Mouse (Mus musculus): ENCODE results near the gene Cntf. TPM values are rescaled to one million over a fixed set of nuclear protein-coding genes. Genes with fewer than 3 reads are reported as not detected.

The Cntf gene
- polyA plus RNA-seq, 1 experiment = 3.8 TPM

DNA sequence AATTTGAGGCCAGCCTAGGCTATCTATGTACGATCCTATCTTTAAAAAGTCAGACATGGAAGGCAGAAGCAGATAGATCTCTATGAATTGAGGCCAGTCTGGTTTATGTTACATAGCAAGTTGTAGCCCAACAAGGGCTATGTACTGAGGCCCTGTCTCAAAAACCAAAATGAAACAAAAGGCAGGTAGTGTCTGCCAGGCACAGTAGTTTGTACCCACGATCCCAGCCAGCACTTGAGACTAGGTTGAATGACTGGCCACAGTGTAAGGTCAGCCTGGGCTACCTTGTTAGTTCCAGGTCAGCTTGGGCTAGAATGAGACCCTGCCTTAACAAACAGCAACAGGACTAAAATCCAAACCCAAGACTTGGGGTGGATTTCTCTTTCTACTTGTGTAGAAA is 35.2 kb upstream of the Cntf start:
- H3K27ac ChIP-seq (ENCODE audit: insufficient read depth, low read length) = no peak overlapping the region
- H3K4me1 ChIP-seq (ENCODE audit: control insufficient read depth, insufficient read depth, low read length) = no peaks in the 10 kb centered on the region
- TF ChIP-seq POLR2A (IDR thresholded peaks at IDR 0.05; ENCODE audit: borderline replicate concordance, insufficient read depth, low read length) (no peak), CTCF (IDR thresholded peaks at IDR 0.05; ENCODE audit: borderline replicate concordance, insufficient read depth, low read depth, low read length) (no peak)
- no peaks in the 10 kb centered on the region for H3K27me3 ChIP-seq (ENCODE audit: control insufficient read depth, insufficient read depth, low read length)
- DNase-seq = no peak
- 70% methylated on average over 2 of the region's 2 CpGs for WGBS
- H3K4me3 ChIP-seq (replicated peaks; ENCODE audit: insufficient read depth, low read depth, low read length) = no peak overlapping the region

- 91% methylated on average over 3 of the region's 3 CpGs for WGBS
These were observed 33.6 kb upstream of the Cntf start for GRCm38 (mm10) chr19:12799081-12799480.

DNA sequence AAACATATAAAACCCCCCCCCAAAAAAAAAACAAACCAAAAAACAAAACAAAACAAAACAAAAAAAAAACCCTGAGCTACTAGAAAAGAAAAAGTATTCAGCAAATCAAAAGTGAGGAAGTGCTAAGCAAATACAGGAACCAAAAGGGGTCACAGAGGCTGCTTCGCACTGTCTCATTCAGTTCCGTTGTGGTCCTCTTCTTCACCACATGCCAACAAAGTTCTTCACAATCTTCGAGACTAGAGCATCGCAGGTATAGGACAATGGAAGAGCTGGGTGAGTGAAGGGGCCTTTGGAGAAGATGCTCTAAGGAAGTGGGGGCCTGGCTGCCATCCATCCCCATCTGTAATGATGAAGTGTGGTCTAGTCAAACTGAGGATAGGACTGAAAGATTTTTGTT is 33.0 kb upstream of the Cntf start:
- Histone ChIP-seq H3K27me3 (ENCODE audit: control insufficient read depth, insufficient read depth, low read length) (no peaks in the 10 kb centered on the region), H3K4me3 (replicated peaks; ENCODE audit: insufficient read depth, low read depth, low read length) (no peak overlapping the region), H3K27ac (ENCODE audit: insufficient read depth, low read length) (no peak overlapping the region), H3K4me1 (ENCODE audit: control insufficient read depth, insufficient read depth, low read length) (no peaks in the 10 kb centered on the region)
- DNase-seq = peak in 1 of 2 experiments; percentile 8
- 75% methylated on average over 4 of the region's 4 CpGs for WGBS
- TF ChIP-seq CTCF (IDR thresholded peaks at IDR 0.05; ENCODE audit: borderline replicate concordance, insufficient read depth, low read depth, low read length) (no peak), POLR2A (IDR thresholded peaks at IDR 0.05; ENCODE audit: borderline replicate concordance, insufficient read depth, low read length) (no peak)

More at GRCm38 (mm10) chr19:12799081-12799480, 33.6 kb upstream of the Cntf start:
- Histone ChIP-seq H3K4me3 (replicated peaks; ENCODE audit: insufficient read depth, low read depth, low read length) (no peak overlapping the region), H3K4me1 (ENCODE audit: control insufficient read depth, insufficient read depth, low read length) (no peaks in the 10 kb centered on the region), H3K27me3 (ENCODE audit: control insufficient read depth, insufficient read depth, low read length) (no peaks in the 10 kb centered on the region), H3K27ac (ENCODE audit: insufficient read depth, low read length) (no peak overlapping the region)
- TF ChIP-seq CTCF (IDR thresholded peaks at IDR 0.05; ENCODE audit: borderline replicate concordance, insufficient read depth, low read depth, low read length) (no peak), POLR2A (IDR thresholded peaks at IDR 0.05; ENCODE audit: borderline replicate concordance, insufficient read depth, low read length) (no peak)
- no peak for DNase-seq

- Histone ChIP-seq H3K4me3 (replicated peaks; ENCODE audit: insufficient read depth, low read depth, low read length) (peak overlapping the region; percentile 87), H3K27me3 (ENCODE audit: control insufficient read depth, insufficient read depth, low read length) (no peaks in the 10 kb centered on the region), H3K27ac (ENCODE audit: insufficient read depth, low read length) (no peak overlapping the region; the same call in 1 of the 2 replicates), H3K4me1 (ENCODE audit: control insufficient read depth, insufficient read depth, low read length) (no peaks in the 10 kb centered on the region)
- 0% methylated on average over 7 of the region's 7 CpGs for WGBS
- TF ChIP-seq CTCF (IDR thresholded peaks at IDR 0.05; ENCODE audit: borderline replicate concordance, insufficient read depth, low read depth, low read length) (no peak), POLR2A (IDR thresholded peaks at IDR 0.05; ENCODE audit: borderline replicate concordance, insufficient read depth, low read length) (no peak)
- DNase-seq = peak in 1 of 2 experiments; percentile 50
These were observed 31.6 kb upstream of the Cntf start for GRCm38 (mm10) chr19:12797071-12797470.

- DNase-seq = no peak
- no peaks in the 10 kb centered on the region for H3K4me1 ChIP-seq (ENCODE audit: control insufficient read depth, insufficient read depth, low read length)
- no peaks in the 10 kb centered on the region for H3K27me3 ChIP-seq (ENCODE audit: control insufficient read depth, insufficient read depth, low read length)
- TF ChIP-seq CTCF (IDR thresholded peaks at IDR 0.05; ENCODE audit: borderline replicate concordance, insufficient read depth, low read depth, low read length) (no peak), POLR2A (IDR thresholded peaks at IDR 0.05; ENCODE audit: borderline replicate concordance, insufficient read depth, low read length) (peak; percentile 55; the same call in 1 of the 2 replicates)
- WGBS = under 1% methylated on average over 29 of the region's 29 CpGs
- peak overlapping the region; percentile 67 for H3K27ac ChIP-seq (ENCODE audit: insufficient read depth, low read length)
- peak overlapping the region; percentile 87 for H3K4me3 ChIP-seq (replicated peaks; ENCODE audit: insufficient read depth, low read depth, low read length)
These were observed 31.0 kb upstream of the Cntf start for GRCm38 (mm10) chr19:12796328-12796931.

DNA sequence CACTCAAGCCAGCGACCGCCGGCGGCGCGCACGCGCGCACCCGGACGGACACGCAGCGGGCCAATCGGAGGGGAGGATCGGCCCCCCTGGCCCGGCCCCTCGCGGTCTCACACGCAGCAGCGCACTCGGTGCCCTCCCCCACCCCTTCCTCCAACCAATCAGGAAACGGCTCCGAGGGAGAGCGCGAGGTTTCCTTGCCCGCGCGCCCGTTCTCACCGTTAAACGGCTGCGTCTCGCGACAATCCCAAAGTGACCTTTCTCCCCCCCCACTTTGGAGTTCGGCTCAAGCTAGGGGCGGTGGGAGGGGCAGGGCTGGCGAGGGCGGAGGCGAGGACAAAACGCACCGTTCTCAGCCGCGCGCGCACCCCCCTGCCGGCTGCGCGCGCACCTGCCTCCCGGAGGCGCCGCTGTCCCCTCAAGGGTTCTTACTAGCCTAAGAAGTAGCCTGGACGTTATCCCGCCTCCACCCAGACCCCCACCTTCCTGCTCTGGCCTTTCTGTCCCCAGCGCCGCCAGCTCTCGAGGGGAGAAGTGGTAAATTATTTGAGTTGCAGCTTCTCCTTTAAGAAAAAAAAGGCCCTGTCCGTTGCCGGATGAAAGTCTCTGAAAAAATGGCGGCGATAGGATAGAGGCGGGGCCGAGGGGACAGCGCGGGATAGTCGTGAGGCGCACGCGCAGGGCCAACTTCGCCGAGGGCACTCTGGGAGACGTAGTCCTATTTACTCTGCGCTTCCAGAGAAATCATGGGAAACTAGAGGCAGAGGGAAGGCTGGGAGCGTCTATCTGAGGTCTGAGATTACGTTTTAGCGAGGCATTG is 30.3 kb upstream of the Cntf start, which contains the start of the genes Zfp91 and Lpxn:
Gene Zfp91, minus strand, starts transcription at position 616 of the 817 bp plus-strand sequence.
Gene Lpxn, plus strand, starts transcription at position 683 of the 817 bp plus-strand sequence.
- TF ChIP-seq CTCF (IDR thresholded peaks at IDR 0.05; ENCODE audit: borderline replicate concordance, insufficient read depth, low read depth, low read length) = no peak
- peak; percentile 41; the same call in 1 of the 2 replicates for TF ChIP-seq POLR2A (IDR thresholded peaks at IDR 0.05; ENCODE audit: borderline replicate concordance, insufficient read depth, low read length)
- peak; percentile 97 to 99 for DNase-seq
- Histone ChIP-seq H3K27ac (ENCODE audit: insufficient read depth, low read length) (peak within 1 kb of the TSS; percentile 96), H3K4me1 (ENCODE audit: control insufficient read depth, insufficient read depth, low read length) (no peaks in the 10 kb centered on the region), H3K27me3 (ENCODE audit: control insufficient read depth, insufficient read depth, low read length) (no peaks in the 10 kb centered on the region), H3K4me3 (replicated peaks; ENCODE audit: insufficient read depth, low read depth, low read length) (peak within 1 kb of the TSS; percentile 91)
- WGBS = under 1% methylated on average over 70 of the region's 76 CpGs

- Histone ChIP-seq H3K27ac (ENCODE audit: insufficient read depth, low read length) (peak overlapping the region; percentile 96), H3K4me1 (ENCODE audit: control insufficient read depth, insufficient read depth, low read length) (no peaks in the 10 kb centered on the region), H3K27me3 (ENCODE audit: control insufficient read depth, insufficient read depth, low read length) (no peaks in the 10 kb centered on the region), H3K4me3 (replicated peaks; ENCODE audit: insufficient read depth, low read depth, low read length) (peak overlapping the region; percentile 63)
- no peak; the same call in 1 of the 2 replicates for TF ChIP-seq POLR2A (IDR thresholded peaks at IDR 0.05; ENCODE audit: borderline replicate concordance, insufficient read depth, low read length)
- TF ChIP-seq CTCF (IDR thresholded peaks at IDR 0.05; ENCODE audit: borderline replicate concordance, insufficient read depth, low read depth, low read length) = no peak
- 1% methylated on average over 52 of the region's 63 CpGs for whole genome bisulfite sequencing
- DNase-seq = no peak
These were observed 29.7 kb upstream of the Cntf start for GRCm38 (mm10) chr19:12795110-12795509.
